Mouse (Mus musculus): Measurements from ENCODE around the gene Stx6. TPM values are rescaled to one million over a fixed set of nuclear protein-coding genes. Genes with fewer than 3 reads are reported as not detected.

Stx6 gene
- total and polyA plus RNA-seq, 3 experiments, result 19.0 to 23.0 (median 22.2) TPM

GRCm38 (mm10) chr1:155188656-155189055 lies 30.1 kb downstream of the Stx6 start:
- Histone ChIP-seq H3K27ac (no peak overlapping the region), H3K36me3 (ENCODE audit: control insufficient read depth, insufficient read depth, low read length) (no peaks in the 10 kb centered on the region; the same call in 1 of the 2 replicates), H3K9ac (ENCODE audit: low read depth, low read length) (no peak overlapping the region), H3K79me2 (replicated peaks; ENCODE audit: control insufficient read depth, insufficient read depth, low read length) (no peaks in the 10 kb centered on the region), H3K4me3 (no peak overlapping the region), H3K4me1 (ENCODE audit: control insufficient read depth, insufficient read depth, low read length) (no peaks in the 10 kb centered on the region), H3K27me3 (ENCODE audit: control insufficient read depth, insufficient read depth, low read length) (no peaks in the 10 kb centered on the region)
- intact Hi-C loops (cut with DNase I), result no loop called here
- DNase-seq, result no peak
- 84% methylated on average over 4 of the region's 4 CpGs for WGBS
- no peak for TF ChIP-seq POLR2A (IDR thresholded peaks at IDR 0.05; ENCODE audit: insufficient read depth, low read depth, low read length)
- TF ChIP-seq EP300 (IDR thresholded peaks at IDR 0.05; ENCODE audit: insufficient read depth, low read depth, low read length), result no peak
- no peak for TF ChIP-seq CTCF (IDR thresholded peaks at IDR 0.05)

GRCm38 (mm10) chr1:155191219-155191618 lies 32.7 kb downstream of the Stx6 start:
- DNase-seq, result no peak
- Histone ChIP-seq H3K36me3 (ENCODE audit: control insufficient read depth, insufficient read depth, low read length) (no peaks in the 10 kb centered on the region; the same call in 1 of the 2 replicates), H3K4me1 (ENCODE audit: control insufficient read depth, insufficient read depth, low read length) (no peaks in the 10 kb centered on the region), H3K79me2 (replicated peaks; ENCODE audit: control insufficient read depth, insufficient read depth, low read length) (no peaks in the 10 kb centered on the region), H3K4me3 (no peak overlapping the region), H3K27me3 (ENCODE audit: control insufficient read depth, insufficient read depth, low read length) (no peaks in the 10 kb centered on the region), H3K9ac (ENCODE audit: low read depth, low read length) (no peak overlapping the region), H3K27ac (no peak overlapping the region)
- TF ChIP-seq EP300 (IDR thresholded peaks at IDR 0.05; ENCODE audit: insufficient read depth, low read depth, low read length), result no peak
- no peak for TF ChIP-seq CTCF (IDR thresholded peaks at IDR 0.05)
- intact Hi-C loops (cut with DNase I), result no loop called here
- 82% methylated on average over 8 of the region's 8 CpGs for WGBS

GRCm38 (mm10) chr1:155191671-155192070 lies 33.2 kb downstream of the Stx6 start:
- Histone ChIP-seq H3K27me3 (ENCODE audit: control insufficient read depth, insufficient read depth, low read length) (no peaks in the 10 kb centered on the region), H3K27ac (no peak overlapping the region), H3K79me2 (replicated peaks; ENCODE audit: control insufficient read depth, insufficient read depth, low read length) (no peaks in the 10 kb centered on the region), H3K4me3 (no peak overlapping the region), H3K36me3 (ENCODE audit: control insufficient read depth, insufficient read depth, low read length) (no peaks in the 10 kb centered on the region; the same call in 1 of the 2 replicates), H3K9ac (ENCODE audit: low read depth, low read length) (no peak overlapping the region), H3K4me1 (ENCODE audit: control insufficient read depth, insufficient read depth, low read length) (no peaks in the 10 kb centered on the region)
- no peak for DNase-seq
- TF ChIP-seq CTCF (IDR thresholded peaks at IDR 0.05) (no peak), POLR2A (IDR thresholded peaks at IDR 0.05; ENCODE audit: insufficient read depth, low read depth, low read length) (no peak), EP300 (IDR thresholded peaks at IDR 0.05; ENCODE audit: insufficient read depth, low read depth, low read length) (no peak)
- WGBS, result 55% methylated on average over 2 of the region's 2 CpGs
- intact Hi-C loops (cut with DNase I), result no loop called here

GRCm38 (mm10) chr1:155192805-155193368 lies 34.4 kb downstream of the Stx6 start:
- Histone ChIP-seq H3K27ac (no peak overlapping the region), H3K27me3 (ENCODE audit: control insufficient read depth, insufficient read depth, low read length) (no peaks in the 10 kb centered on the region), H3K79me2 (replicated peaks; ENCODE audit: control insufficient read depth, insufficient read depth, low read length) (no peaks in the 10 kb centered on the region), H3K4me3 (no peak overlapping the region), H3K9ac (ENCODE audit: low read depth, low read length) (no peak overlapping the region), H3K36me3 (ENCODE audit: control insufficient read depth, insufficient read depth, low read length) (no peaks in the 10 kb centered on the region), H3K4me1 (ENCODE audit: control insufficient read depth, insufficient read depth, low read length) (no peaks in the 10 kb centered on the region)
- TF ChIP-seq EP300 (IDR thresholded peaks at IDR 0.05; ENCODE audit: insufficient read depth, low read depth, low read length) (no peak), CTCF (IDR thresholded peaks at IDR 0.05) (no peak), POLR2A (IDR thresholded peaks at IDR 0.05; ENCODE audit: insufficient read depth, low read depth, low read length) (no peak)
- no peak for DNase-seq
- 70% methylated on average over 15 of the region's 15 CpGs for WGBS
- intact Hi-C loops (cut with DNase I), result no loop called here

GRCm38 (mm10) chr1:155196691-155197090 lies 38.2 kb downstream of the Stx6 start:
- H3K79me2 ChIP-seq (replicated peaks; ENCODE audit: control insufficient read depth, insufficient read depth, low read length), result no peaks in the 10 kb centered on the region
- TF ChIP-seq EP300 (IDR thresholded peaks at IDR 0.05; ENCODE audit: insufficient read depth, low read depth, low read length) (no peak), POLR2A (IDR thresholded peaks at IDR 0.05; ENCODE audit: insufficient read depth, low read depth, low read length) (no peak)
- no peak overlapping the region for H3K9ac ChIP-seq (ENCODE audit: low read depth, low read length)
- no peak overlapping the region for H3K4me3 ChIP-seq
- H3K27ac ChIP-seq, result no peak overlapping the region
- H3K4me1 ChIP-seq (ENCODE audit: control insufficient read depth, insufficient read depth, low read length), result no peaks in the 10 kb centered on the region
- H3K36me3 ChIP-seq (ENCODE audit: control insufficient read depth, insufficient read depth, low read length), result no peaks in the 10 kb centered on the region
- WGBS, result 77% methylated on average over 4 of the region's 4 CpGs
- H3K27me3 ChIP-seq (ENCODE audit: control insufficient read depth, insufficient read depth, low read length), result no peaks in the 10 kb centered on the region
- peak in 1 of 2 experiments; percentile 19 for DNase-seq
- intact Hi-C loops (cut with DNase I), result no loop called here

- intact Hi-C loops (cut with DNase I), result no loop called here
- Histone ChIP-seq H3K9ac (ENCODE audit: low read depth, low read length) (no peak overlapping the region), H3K27ac (no peak overlapping the region), H3K36me3 (ENCODE audit: control insufficient read depth, insufficient read depth, low read length) (no peaks in the 10 kb centered on the region), H3K27me3 (ENCODE audit: control insufficient read depth, insufficient read depth, low read length) (no peaks in the 10 kb centered on the region), H3K4me1 (ENCODE audit: control insufficient read depth, insufficient read depth, low read length) (no peaks in the 10 kb centered on the region; the same call in 1 of the 2 replicates), H3K4me3 (no peak overlapping the region), H3K79me2 (replicated peaks; ENCODE audit: control insufficient read depth, insufficient read depth, low read length) (no peaks in the 10 kb centered on the region)
- 91% methylated on average over 6 of the region's 6 CpGs for WGBS
- no peak for DNase-seq
- TF ChIP-seq CTCF (IDR thresholded peaks at IDR 0.05) (no peak), EP300 (IDR thresholded peaks at IDR 0.05; ENCODE audit: insufficient read depth, low read depth, low read length) (no peak), POLR2A (IDR thresholded peaks at IDR 0.05; ENCODE audit: insufficient read depth, low read depth, low read length) (no peak)
Measured at GRCm38 (mm10) chr1:155199522-155199921, 41.0 kb downstream of the Stx6 start.

Data from heart, adult 2 months (tissue).